Mouse (Mus musculus) 3T3-L1 (cell line): ENCODE results near the gene Myh7.
"Not testable (repeated sequence)": the region's sequence is repeated elsewhere in the genome, so short reads cannot be mapped to it uniquely, and the experiment has no call there.

Experiments
- DNase-seq: peaks from one replicate; pipeline ENCODE4 v3.0.0-alpha.2; 2015; ENCODE audit warnings: low read depth, low spot score

Myh7 gene

GRCm38 (mm10) chr14:54994136-54994868, at the start of gene Myh7:
TSS of gene Myh7 (minus strand) at chr14:54994626.
- DNase-seq = no peak

- not testable (repeated sequence) for DNase-seq
These were observed 49.3 kb upstream of the Myh7 start for GRCm38 (mm10) chr14:55043694-55044093.

- DNase-seq = no peak
These were observed 38.3 kb upstream of the Myh7 start for GRCm38 (mm10) chr14:55032695-55033225.

GRCm38 (mm10) chr14:55029034-55029698, 34.7 kb upstream of the Myh7 start:
- DNase-seq = no peak

- DNase-seq = no peak
These were observed 34.0 kb upstream of the Myh7 start for GRCm38 (mm10) chr14:55028333-55028835.

GRCm38 (mm10) chr14:55027653-55028052, 33.2 kb upstream of the Myh7 start:
- no peak for DNase-seq

GRCm38 (mm10) chr14:55027251-55027650, 32.8 kb upstream of the Myh7 start:
- DNase-seq = no peak

- no peak for DNase-seq
These were observed 31.1 kb upstream of the Myh7 start for GRCm38 (mm10) chr14:55025527-55025926.

- DNase-seq = peak; percentile 68
These were observed 29.8 kb upstream of the Myh7 start for GRCm38 (mm10) chr14:55024236-55024635.

- DNase-seq = no peak
These were observed 28.6 kb upstream of the Myh7 start for GRCm38 (mm10) chr14:55023011-55023410.

- no peak for DNase-seq
These were observed 26.0 kb upstream of the Myh7 start for GRCm38 (mm10) chr14:55020394-55020793.

GRCm38 (mm10) chr14:55016876-55017275, 22.4 kb upstream of the Myh7 start:
- DNase-seq = no peak

GRCm38 (mm10) chr14:55015767-55016111, 21.3 kb upstream of the Myh7 start:
- no peak for DNase-seq

- DNase-seq = peak; percentile 99
These were observed 20.8 kb upstream of the Myh7 start, which contains the start of gene Ngdn for GRCm38 (mm10) chr14:55014991-55015766. TSS of gene Ngdn (plus strand) at chr14:55015454.

- DNase-seq = no peak
These were observed 20.2 kb upstream of the Myh7 start for GRCm38 (mm10) chr14:55014591-55014990.

- peak; percentile 9 for DNase-seq
These were observed 16.7 kb upstream of the Myh7 start for GRCm38 (mm10) chr14:55011116-55011515.

- no peak for DNase-seq
These were observed 14.0 kb upstream of the Myh7 start for GRCm38 (mm10) chr14:55008417-55008816.

- DNase-seq = no peak
These were observed 12.9 kb upstream of the Myh7 start for GRCm38 (mm10) chr14:55007120-55007908.

- no peak for DNase-seq
These were observed 12.1 kb upstream of the Myh7 start for GRCm38 (mm10) chr14:55006541-55006940.

- no peak for DNase-seq
These were observed 11.5 kb upstream of the Myh7 start for GRCm38 (mm10) chr14:55005967-55006366.

GRCm38 (mm10) chr14:55005506-55005905, 11.1 kb upstream of the Myh7 start:
- no peak for DNase-seq
